Mouse (Mus musculus) ES-E14 (cell line): ENCODE measurements around the gene Hibch.

Experiments
- ZC3H11A ChIP-seq: IDR thresholded peaks from 2 replicates; pipeline ENCODE4 v1.6.1; 2012; ENCODE audit warnings: low read depth, mild to moderate bottlenecking, inconsistent platforms, low read length, borderline replicate concordance
- ZNF384 ChIP-seq: IDR thresholded peaks from 2 replicates; pipeline ENCODE4 v1.6.1; 2012; ENCODE audit warnings: low read depth, low read length, inconsistent platforms

- TF ChIP-seq ZC3H11A (no peak), ZNF384 (no peak)
Observed at GRCm38 (mm10) chr1:52960191-52960590, 115.5 kb downstream of the Hibch start.
